Mouse (Mus musculus): Measurements from ENCODE around the gene Adra2a. TPM values are rescaled to one million over a fixed set of nuclear protein-coding genes. Genes with fewer than 3 reads are reported as not detected.
A peak's percentile ranks its signal among the peaks of the same experiment; 100 is the strongest.

Gene Adra2a
- total RNA-seq, 1 experiment from 2014 or later: 0.32 TPM

DNA sequence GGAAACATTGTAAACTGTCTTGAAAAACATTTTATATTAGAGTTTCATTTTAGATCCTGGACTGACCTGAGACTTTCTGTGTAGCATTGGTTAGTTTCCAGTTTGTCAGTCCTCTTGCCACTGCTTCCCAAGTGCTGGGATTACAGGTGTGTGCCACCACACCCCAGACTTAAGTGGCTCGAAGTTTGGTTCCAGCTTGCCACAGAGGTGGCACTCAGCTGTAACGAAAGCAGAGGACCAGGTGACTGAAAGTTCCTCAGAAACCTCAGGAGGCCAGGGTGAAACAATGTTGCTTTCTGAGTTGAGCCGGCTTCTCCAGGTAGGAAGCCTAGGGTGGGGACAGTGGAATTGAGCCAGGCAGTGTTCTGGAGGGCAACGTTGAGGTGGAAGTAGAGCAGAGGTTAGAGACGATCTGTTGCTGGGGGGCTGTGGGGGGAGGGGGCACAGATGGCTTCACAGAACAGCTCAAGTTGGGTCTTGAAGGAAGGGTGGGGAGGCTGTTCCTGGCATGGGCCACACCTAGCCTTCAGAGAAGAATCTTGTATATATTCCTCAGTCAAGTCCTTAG, 28.4 kb downstream of the Adra2a start:
- ATAC-seq (replicated peaks; ENCODE audit: low read depth, poor library complexity, severe bottlenecking): no peak

DNA sequence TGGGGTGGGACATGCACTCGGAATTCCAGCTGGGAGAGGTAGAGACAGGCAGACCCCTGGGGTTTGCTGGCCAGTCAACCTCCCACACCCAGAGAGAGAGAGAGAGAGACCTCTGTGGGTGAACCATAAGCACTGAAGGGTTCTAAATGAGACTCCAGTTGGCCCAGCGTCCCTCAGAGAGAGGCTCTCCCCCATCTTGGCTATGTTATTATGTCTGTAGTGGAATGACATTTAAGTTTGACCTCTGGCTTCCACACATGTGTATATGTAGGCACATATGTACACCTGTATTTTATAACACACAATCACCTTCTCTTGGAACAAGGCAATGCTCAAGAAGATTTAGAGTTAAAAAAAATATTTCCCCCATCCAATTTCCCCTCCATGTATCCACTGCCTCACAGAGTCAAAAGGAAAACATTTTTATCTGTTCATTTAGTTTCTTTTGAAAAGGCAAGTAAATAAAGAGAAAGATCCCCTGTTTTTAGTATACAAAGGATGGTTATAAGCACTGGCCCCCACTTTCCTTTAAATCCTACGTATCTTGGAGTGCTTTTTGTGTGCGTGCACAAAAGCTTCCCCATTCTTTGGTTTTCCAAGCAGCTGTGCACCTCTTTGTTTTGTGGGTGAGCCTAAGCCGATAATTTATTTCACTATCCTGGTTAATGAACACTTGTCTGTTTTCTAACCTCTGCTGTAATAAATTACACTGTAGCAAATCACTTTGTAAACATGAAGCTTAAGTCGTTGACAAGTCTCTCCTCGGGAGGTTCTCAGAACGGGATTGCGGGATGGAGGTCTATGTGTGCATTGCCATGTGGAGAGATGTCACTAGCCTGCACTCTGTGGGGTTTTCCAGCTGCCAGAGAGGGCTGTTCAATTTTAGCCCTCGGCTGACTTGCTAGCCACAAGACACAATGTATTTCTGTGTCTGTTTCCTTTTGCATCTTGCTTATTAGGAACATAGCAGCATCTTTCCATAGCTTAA, 32.7 kb downstream of the Adra2a start:
- ATAC-seq (replicated peaks; ENCODE audit: low read depth, poor library complexity, severe bottlenecking): no peak

DNA sequence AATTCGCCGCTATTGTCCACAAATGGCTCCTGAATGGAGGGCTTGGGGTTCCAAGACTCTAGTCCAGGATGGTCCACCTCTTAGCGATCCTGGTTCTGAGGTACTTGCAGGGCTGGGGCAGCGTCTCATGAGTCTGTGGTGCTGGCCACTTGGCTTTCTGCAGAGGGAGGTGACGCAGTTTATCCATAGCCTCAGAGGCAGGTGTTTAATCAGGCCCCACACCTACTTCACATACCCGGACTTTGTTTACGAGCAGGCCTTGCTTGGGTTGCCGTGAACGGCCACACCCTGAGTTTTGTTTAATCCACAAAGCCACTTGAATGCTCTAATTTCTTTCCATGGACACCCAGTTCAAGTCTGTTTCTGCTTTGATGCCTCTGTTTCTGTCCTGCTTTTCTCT, 37.4 kb downstream of the Adra2a start:
- ATAC-seq (replicated peaks; ENCODE audit: low read depth, poor library complexity, severe bottlenecking): no peak

DNA sequence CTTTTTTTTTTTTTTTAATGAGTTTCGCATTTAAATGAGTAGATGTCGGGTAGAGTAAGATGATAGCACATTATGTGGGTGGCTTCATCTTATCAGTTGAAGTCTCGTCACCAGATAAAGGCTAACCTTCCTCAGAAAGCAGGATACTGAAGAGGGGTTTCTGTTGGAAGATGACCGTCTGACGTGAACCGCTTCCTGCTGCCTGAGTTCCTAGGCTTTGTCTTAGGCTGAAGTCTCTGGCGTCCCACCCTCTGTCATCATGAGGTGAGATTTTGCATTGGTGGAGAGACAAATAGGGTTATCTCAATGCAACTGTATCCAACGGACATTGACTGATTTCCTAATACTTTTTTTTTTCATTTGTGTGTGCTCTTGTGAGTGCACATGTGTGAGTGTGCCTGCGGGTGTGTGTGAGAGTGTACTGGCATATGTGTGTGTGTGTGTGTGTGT, 37.8 kb downstream of the Adra2a start:
- ATAC-seq (replicated peaks; ENCODE audit: low read depth, poor library complexity, severe bottlenecking): no peak

DNA sequence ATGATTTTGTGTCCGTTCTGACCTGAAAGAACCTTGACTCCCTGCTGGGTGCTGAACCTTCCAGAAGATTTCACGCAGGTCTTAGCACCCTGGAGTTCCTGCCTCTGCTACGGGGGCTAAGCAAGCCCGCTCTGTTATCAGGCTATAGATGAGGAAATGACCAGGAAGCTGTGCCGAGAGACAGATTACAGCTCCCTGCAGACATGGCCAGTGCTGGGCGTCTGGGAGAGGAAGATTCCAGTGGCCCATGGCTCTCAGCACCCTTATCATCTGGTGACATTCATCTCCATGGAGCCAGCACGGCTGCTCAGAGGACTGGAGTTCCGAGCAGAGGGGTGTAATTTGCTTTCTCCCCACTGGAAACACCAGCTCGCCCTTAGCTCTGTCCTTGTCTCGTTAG, 43.4 kb downstream of the Adra2a start:
- peak; percentile 93 for ATAC-seq (replicated peaks; ENCODE audit: low read depth, poor library complexity, severe bottlenecking)

DNA sequence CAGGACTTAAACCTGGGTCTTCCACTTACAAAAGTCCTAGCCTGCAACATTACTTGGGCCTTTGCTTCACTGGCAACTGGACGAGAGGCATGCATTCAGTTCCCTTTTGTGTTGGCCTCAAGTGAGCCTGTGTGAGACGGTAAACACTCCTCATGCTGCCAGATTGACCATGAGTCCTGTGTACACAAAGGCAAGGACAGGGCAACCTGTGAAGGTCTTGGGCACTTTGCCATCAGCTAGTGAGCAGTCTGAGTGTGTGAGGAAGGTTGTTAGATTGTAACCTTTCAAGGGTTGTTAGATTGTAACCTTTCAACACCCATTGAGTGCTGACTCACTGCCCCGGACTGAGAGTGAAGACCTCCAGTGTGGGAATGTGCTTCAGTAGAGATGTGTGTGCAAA, 49.6 kb downstream of the Adra2a start:
- ATAC-seq (replicated peaks; ENCODE audit: low read depth, poor library complexity, severe bottlenecking): no peak

DNA sequence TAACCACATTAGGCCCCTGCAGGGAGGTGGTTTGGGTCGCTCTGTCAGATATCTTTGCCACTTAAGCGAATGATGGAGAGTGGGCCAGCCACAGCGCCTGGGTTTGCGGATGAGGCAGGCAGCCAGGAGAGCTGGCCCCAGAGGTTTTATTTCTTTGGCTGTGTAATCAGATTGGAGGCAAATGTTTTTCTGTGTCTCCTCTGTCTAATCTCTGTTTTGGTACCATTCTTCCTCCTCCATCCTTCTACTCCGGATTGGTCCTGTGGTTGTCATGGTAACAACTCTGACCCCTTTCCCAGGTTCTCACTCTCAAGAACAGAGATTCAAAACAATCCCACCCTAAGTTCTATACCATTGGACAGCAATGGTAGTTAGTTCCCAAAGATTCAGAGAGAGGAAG, 51.8 kb downstream of the Adra2a start:
- ATAC-seq (replicated peaks; ENCODE audit: low read depth, poor library complexity, severe bottlenecking): no peak

DNA sequence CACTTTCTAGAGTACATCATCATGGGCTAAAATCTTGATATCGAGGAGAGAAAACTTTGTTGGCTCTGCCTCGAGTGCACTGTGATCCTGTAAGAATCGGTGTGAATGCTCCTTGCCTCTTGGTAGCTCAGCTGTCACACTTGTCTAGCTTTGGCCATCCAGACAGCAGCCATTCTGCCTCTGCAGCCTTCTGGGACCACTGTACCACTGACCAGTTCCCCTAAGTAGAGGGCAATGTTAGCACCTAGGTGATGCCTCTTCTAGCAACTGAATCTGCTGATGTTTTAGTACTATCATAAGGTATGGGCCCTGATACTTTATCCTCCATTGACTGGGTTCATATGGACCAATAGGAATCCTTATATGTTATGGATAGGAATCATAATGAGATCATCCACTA, 54.4 kb downstream of the Adra2a start:
- no peak for ATAC-seq (replicated peaks; ENCODE audit: low read depth, poor library complexity, severe bottlenecking)

Other genes starting within 250 kb of the Adra2a start
- 372 and 408 TPM in 2 replicates for gene Pdcd4, start 151.9 kb upstream of the Adra2a start, total RNA-seq (2017)
- 54.7 and 60.6 TPM in 2 replicates for gene Shoc2, start 99.8 kb upstream of the Adra2a start, total RNA-seq (2017)
- 34.9 and 36.0 TPM in 2 replicates for gene Bbip1, start 99.5 kb upstream of the Adra2a start, total RNA-seq (2017)